Mouse (Mus musculus) erythroblast, embryonic 14.5 days (primary cell): ENCODE data around the gene Klhl36.

Source experiments
- GATA1 ChIP-seq: IDR thresholded peaks from 2 replicates; pipeline ENCODE4 v1.6.1; 2012; ENCODE audit warnings: low read length, inconsistent platforms, mixed read lengths
- TAL1 ChIP-seq: IDR thresholded peaks from 3 replicates; pipeline ENCODE4 v1.6.1; 2012; ENCODE audit warnings: low read length, inconsistent platforms, mixed read lengths

DNA sequence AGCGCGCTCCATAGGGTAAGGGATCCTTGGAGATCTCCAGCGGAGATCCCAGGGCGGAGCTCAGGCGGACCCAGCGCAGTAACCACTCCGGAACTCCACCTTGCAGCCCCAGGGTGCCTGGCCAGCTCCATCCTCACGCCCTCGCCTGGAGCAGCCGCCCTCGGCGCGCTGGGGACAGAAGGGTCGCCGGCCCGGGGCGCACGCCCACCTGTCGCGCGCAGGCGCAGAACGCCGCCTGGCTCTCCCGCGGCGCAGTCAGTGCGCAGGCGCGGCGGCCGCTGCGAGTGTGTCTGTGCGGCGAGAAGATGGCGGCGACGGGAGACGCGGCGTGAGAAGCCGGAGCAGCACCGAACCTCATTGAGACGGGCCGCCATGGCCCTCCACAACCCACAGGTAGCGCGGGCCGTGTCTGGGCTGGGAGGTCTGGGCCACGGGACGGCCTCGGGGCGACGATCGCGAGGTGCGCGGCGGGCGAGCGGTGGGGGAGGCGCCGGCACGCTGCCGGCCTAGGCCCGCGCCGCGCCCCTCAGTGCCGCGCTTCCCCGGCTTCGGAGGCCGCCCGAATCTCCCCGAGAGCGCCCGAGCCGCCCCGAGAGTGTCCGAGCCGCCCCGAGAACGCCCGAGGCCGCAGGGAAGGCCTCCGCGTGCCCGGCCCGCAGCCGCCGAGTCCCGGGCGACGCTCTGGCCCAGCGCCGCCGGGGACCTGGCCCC lies 48.6 kb downstream of the Klhl36 start, which contains the start of gene Gm20388:
- TF ChIP-seq TAL1, result no peak
- peak; percentile 80 for TF ChIP-seq GATA1
